Mouse (Mus musculus): ENCODE results near the gene Cdk10. TPM values are rescaled to one million over a fixed set of nuclear protein-coding genes. Genes with fewer than 3 reads are reported as not detected.
"Not testable (repeated sequence)": the region's sequence is repeated elsewhere in the genome, so short reads cannot be mapped to it uniquely, and the experiment has no call there.

Cdk10 gene
- total RNA-seq, 2 experiments from 2014 or later = 76.8 to 101 TPM

DNA sequence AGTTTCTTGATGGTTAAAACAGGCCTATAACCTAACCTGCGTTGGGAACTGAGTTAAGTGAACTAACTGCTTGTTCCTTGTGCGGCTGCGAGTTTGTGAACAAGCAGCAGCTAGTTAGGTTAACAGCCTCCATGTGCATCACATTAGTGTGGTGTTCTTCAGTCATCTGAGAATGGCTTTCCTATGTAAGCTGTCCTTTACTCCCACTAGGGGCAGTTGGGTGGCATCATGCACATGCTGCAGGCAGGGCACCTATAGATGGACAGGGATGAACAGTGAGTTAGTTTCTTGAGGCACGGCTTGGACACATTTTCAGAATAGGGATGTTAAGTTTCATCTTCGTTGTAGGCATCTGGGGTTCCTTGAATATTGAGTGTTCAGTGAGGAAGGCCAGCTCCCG lies 30.5 kb downstream of the Cdk10 start:
- DNase-seq (ENCODE audit: low spot score in 2 of 2) = no peak
- intact Hi-C loops (cut with DNase I) = no loop called here

DNA sequence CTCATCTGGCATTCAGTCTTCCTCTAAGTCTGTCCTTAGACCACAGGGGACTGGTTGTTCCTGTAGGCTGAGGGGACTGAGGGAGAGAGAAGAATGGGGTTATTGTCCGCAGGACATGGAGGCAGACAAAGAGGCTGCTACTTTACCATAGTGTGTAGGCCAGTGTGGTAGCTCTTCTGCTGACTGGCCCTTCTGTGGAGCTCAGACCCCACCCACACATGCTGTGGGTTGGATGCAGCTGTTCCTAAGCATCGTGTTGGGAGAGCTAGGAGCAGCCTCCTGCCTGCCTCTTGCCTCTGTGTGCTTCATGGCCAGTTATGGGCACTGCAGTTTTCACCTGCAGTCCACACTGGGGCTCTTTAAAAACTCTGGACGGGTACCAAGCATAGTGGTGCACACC lies 32.5 kb downstream of the Cdk10 start:
- intact Hi-C loops (cut with DNase I) = no loop called here
- peak; percentile 35 to 44 for DNase-seq (ENCODE audit: low spot score in 2 of 2)

DNA sequence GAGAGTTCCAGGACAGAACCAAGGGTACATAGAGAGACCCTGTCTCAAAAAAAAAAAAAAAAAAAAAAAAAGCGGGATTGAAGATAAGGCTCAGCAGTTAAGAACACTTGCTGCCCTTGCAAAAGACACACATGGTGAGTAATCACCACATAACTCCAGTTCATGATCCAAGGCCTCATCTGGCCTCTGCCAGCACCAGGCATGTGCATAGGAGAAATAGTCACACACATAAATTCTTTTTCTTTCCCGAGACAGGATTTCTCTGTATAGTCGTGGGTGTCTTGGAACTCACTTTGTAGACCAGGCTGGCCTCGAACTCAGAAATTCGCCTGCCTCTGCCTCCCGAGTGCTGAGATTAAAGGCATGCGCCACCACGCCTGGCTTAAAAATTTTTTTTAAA lies 33.0 kb downstream of the Cdk10 start:
- DNase-seq (ENCODE audit: low spot score in 2 of 2); intact Hi-C loops (cut with DNase I): not testable (repeated sequence)

DNA sequence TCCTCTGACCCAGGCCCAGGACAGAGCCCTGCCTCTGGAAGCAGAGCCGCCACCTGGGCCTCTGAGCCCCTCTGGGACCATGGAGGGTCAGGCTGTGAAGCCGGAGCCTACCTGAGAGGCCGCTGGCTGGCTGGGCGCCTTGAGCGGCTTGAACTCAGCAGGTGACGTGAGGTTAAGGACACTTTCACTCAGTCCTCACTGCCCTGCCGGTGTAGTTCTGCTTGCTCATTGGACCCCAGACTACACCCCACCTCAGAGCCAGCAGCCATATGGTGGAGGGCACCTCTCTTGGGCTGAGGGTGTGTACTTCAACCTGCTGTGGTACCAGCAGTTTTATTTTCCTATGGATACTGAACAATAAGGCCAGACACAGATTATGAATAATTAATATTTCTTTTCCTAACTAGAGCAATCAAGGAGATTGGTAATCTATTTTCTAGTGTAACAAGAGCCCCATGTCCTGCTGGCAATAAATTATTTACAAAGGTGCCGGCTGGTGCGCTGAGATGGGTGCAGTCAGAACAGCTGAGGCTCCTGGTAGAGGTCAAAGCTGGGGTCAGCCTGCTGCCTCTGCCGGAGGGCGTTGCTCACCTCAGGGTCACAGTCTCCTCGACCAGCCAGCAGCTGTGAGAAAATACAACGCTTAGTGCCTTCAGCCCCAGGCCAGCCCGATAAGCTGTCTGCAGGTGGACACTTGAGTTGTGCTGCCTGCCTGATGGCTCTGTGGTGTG lies 43.4 kb downstream of the Cdk10 start:
- DNase-seq (ENCODE audit: low spot score in 2 of 2) = no peak
- intact Hi-C loops (cut with DNase I) = no loop called here

DNA sequence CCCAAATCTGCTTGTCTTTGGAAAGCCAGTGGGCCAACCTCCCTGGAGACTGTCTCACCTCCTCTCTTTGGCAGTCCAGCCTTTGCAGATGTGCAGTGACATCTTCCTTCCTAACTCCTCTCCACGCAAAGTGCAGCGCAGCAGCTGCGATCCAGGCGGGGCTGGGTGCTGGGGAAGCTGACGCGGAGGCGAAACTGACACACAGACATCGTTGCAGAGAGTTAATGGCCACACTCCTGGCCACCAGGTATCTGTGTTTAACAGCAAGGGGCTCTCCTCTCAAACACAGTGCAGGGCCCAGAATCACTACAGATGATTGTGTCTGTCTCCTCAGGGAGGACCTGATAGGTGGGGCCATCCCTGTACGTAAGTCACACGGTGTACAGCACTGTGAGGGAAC lies 46.5 kb downstream of the Cdk10 start:
- intact Hi-C loops (cut with DNase I) = no loop called here
- DNase-seq (ENCODE audit: low spot score in 2 of 2) = no peak

DNA sequence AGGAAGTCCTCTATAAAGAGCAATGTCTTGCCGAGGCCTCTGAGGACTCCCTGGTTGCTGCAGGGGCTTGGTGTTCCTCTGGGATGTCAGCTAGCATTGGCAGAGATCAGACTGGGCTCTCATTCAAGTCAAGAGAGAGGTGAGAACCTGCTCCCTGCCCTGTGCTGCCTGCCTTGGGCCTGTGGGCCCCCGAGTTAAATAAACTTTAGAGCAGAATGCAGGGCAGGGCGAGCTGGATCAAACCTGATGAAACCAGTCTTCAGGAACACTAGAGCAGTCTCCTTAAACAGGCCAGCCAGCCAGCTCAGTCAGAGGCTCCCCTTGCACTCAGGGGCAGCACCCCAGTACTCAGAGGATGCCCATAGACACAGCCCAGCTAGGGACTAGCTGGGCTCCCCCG lies 47.3 kb downstream of the Cdk10 start:
- intact Hi-C loops (cut with DNase I) = no loop called here
- DNase-seq (ENCODE audit: low spot score in 2 of 2) = no peak

DNA sequence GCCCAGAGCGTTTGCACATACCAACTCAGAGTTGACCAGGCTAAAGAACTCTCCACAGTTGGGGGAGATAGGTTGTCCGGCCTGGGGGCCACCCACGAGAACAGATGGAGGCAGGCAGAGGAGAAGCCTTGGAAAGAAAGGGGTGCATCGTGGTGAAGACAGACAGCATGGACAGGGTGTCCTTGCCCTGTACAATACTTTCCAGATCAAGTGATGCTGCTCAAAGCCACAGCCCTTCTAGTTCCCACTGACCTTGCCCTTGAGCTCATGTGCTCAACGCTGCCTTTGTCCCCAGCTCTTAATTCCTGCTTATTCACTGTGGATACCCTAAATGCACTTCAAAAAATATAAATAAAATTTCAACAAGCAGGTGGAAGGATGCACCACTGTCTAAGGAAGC lies 49.8 kb downstream of the Cdk10 start:
- DNase-seq (ENCODE audit: low spot score in 2 of 2) = no peak
- intact Hi-C loops (cut with DNase I) = no loop called here

DNA sequence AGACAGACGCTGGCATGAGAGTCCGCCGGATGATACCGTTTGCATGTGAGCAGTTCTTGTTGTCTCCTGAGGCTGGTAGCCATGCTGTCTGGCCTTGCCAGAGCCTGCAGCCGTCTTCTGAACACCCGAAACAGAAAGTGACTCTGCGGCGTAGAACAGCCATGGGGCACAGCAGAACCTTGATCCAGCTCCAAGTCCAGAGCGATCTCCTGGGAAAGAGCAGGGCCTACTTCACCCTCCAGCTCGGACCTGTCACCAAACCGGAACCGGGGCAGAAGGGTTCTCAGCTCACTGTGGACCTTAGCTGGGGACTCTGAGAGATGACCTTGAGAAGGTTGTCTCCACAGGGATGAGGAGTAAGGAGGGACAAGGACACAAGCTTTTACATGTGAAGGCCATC lies 50.5 kb downstream of the Cdk10 start:
- no peak for DNase-seq (ENCODE audit: low spot score in 2 of 2)
- intact Hi-C loops (cut with DNase I) = no loop called here

DNA sequence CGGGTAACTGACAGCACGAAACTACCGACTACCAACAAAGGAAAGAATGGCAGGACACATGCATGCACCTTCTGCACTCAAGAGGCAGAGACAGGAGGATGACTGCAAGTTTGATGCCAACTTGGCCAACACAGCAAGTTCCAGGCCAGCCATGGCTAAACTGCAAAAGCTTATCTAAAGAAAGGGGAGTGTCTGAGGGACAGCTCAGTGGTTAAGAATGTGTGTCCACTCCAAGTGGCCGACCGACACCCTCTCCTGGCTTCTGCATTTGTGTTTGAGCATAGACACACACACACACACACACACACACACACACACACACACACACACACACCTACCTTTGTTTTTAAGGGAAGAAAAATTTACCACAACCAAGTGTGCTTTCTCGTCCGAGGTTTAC lies 53.8 kb downstream of the Cdk10 start:
- intact Hi-C loops (cut with DNase I) = loop anchor here (2.0 kb wide), 1 partner anchor 28 kb away; no protein-coding TSS in a partner anchor

DNA sequence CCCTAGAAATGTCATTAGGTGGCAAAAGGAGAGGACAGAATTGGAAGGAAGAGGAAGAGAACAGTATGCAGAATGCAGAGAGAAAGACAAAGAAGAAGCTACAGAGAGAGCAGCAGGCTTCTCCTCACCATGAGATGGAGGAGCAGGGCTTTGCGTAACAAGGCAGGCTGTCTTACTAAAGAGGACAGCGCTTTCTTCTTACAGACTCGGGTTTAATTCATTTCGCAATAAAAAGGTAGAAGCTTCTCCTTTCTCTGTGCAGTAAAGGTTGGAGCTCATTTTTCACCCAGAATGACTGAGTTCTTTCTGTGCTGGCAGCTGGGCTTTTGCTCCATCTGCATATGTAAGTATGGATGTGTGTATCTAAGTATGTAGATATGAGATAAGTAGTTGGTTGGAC lies 55.2 kb downstream of the Cdk10 start:
- intact Hi-C loops (cut with DNase I) = loop anchor here (2.0 kb wide), 1 partner anchor 27 kb away; no protein-coding TSS in a partner anchor
- DNase-seq (ENCODE audit: low spot score in 2 of 2) = no peak

More for the DNA sequence above, 53.8 kb downstream of the Cdk10 start:
- no peak for DNase-seq (ENCODE audit: low spot score in 2 of 2)

DNA sequence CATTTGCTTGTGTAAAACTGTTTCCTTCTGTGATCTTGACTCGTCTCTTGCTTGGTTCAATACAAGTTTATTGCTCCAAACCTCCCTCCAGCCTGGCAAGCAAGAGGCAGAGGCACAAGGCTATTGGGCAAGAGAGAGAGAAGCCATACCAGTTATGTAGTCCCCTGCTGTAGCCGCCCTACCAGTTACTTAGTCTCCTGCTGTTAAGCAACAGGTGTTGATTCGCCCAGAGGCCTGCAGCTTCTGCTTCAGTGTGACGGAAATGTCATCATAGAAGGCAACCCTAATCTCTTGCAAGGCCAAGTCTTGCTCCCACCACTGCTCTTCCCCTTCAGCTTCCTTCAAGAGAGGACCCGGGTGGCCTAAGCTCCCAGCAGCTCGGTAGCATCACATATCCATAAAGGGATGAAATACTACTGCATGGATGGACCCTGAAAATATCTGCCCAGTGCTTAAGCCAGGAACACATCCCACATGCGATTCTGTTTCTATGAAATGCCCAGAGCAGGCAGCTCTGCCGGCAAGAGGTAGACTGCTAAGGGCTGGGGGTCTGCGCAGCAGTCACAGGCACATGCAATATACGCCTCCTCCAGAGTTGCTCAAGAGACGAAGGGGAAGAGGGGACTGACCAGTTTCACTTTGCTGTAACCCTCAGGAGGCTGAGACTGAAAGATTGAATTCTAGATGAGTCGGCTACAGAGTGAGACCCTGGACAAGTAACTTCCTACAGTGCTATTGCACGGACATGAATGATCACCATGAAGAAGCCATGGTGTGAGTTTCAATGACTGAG lies 55.9 kb downstream of the Cdk10 start:
- DNase-seq (ENCODE audit: low spot score in 2 of 2) = no peak
- intact Hi-C loops (cut with DNase I) = no loop called here

Other genes starting within 250 kb of the Cdk10 start
- 100 to 1,000 TPM; 145 to 177 TPM for gene Ankrd11, start 182.6 kb upstream of the Cdk10 start, total RNA-seq (2021)
- gene Spg7, start 161.9 kb upstream of the Cdk10 start, total RNA-seq (2021) = 10 to 100 TPM; 58.2 to 62.2 TPM
- 100 to 1,000 TPM; 350 to 427 TPM for gene Rpl13, start 122.5 kb upstream of the Cdk10 start, total RNA-seq (2021)
- 10 to 100 TPM; 42.7 to 75.2 TPM for gene Cpne7, start 107.5 kb upstream of the Cdk10 start, total RNA-seq (2021)
- not detected for gene Sult5a1, start 66.5 kb upstream of the Cdk10 start, total RNA-seq (2021)
- gene Dpep1, start 38.6 kb upstream of the Cdk10 start, total RNA-seq (2021) = not detected
- gene Chmp1a, start 12.1 kb upstream of the Cdk10 start, total RNA-seq (2021) = 100 to 1,000 TPM in 1 of 2 experiments, 10 to 100 TPM in 1; 95.8 to 113 TPM
- 1 to 10 TPM; 6.4 to 7.5 TPM for gene Spata33, start 12.0 kb upstream of the Cdk10 start, total RNA-seq (2021)
- 10 to 100 TPM; 86.7 to 88.8 TPM for gene Spata2l, start 11.4 kb downstream of the Cdk10 start, total RNA-seq (2021)
- gene Zfp276, start 29.4 kb downstream of the Cdk10 start, total RNA-seq (2021) = 10 to 100 TPM; 19.2 to 24.8 TPM
- gene Vps9d1, start 29.5 kb downstream of the Cdk10 start, total RNA-seq (2021) = 10 to 100 TPM; 56.1 to 67.6 TPM
- gene Fanca, start 93.7 kb downstream of the Cdk10 start, total RNA-seq (2021) = 1 to 10 TPM; 2.7 TPM
- 10 to 100 TPM; 14.8 to 18.2 TPM for gene Spire2, start 107.9 kb downstream of the Cdk10 start, total RNA-seq (2021)
- gene Tcf25, start 148.9 kb downstream of the Cdk10 start, total RNA-seq (2021) = 100 to 1,000 TPM; 543 to 593 TPM
- under 1 TPM in 1 of 2 experiments, not detected in 1; 0.14 TPM for gene Mc1r, start 182.3 kb downstream of the Cdk10 start, total RNA-seq (2021)
- 100 to 1,000 TPM; 399 to 458 TPM for gene Tubb3, start 186.6 kb downstream of the Cdk10 start, total RNA-seq (2021)
- gene Def8, start 198.7 kb downstream of the Cdk10 start, total RNA-seq (2021) = 10 to 100 TPM; 62.0 to 64.3 TPM

Measured in left cerebral cortex, postnatal 36 days (tissue).